Mouse (Mus musculus) heart, embryonic 13.5 days (tissue): ENCODE measurements around the gene Flnb. TPM values are rescaled to one million over a fixed set of nuclear protein-coding genes. Genes with fewer than 3 reads are reported as not detected.

Source experiments
- ATAC-seq: fragments of 200-750 bp; cut with Nextera tagmentation; 2 replicates; pipeline ENCODE4 v1.8.0; 2017; ENCODE audit warnings: moderate TSS enrichment; ENCODE audit not compliant: insufficient number of reproducible peaks, low FRiP score, low TSS enrichment; ENCODE audit errors: extremely low read depth
- H3K27ac ChIP-seq: fragments of 300-500 bp; sonication (generic); replicated peaks from 2 replicates; pipeline ENCODE4 v1.5.1; 2015; ENCODE audit warnings: moderate library complexity, mild to moderate bottlenecking, inconsistent platforms
- H3K27me3 ChIP-seq: fragments of 300-500 bp; sonication (generic); replicated peaks from 2 replicates; pipeline ENCODE4 v1.6.1; 2015; ENCODE audit warnings: mild to moderate bottlenecking, inconsistent platforms
- H3K36me3 ChIP-seq: fragments of 300-500 bp; sonication (generic); 2 replicates; pipeline ENCODE4 v1.6.1; 2015; ENCODE audit warnings: mild to moderate bottlenecking, inconsistent platforms
- H3K4me1 ChIP-seq: fragments of 300-500 bp; sonication (generic); 2 replicates; pipeline ENCODE4 v1.6.1; 2015; ENCODE audit warnings: inconsistent platforms
- H3K4me2 ChIP-seq: fragments of 300-500 bp; sonication (generic); 2 replicates; pipeline ENCODE4 v1.6.1; 2015; ENCODE audit warnings: inconsistent platforms, mild to moderate bottlenecking, moderate library complexity
- H3K4me3 ChIP-seq: fragments of 300-500 bp; sonication (generic); 2 replicates; pipeline ENCODE4 v1.5.1; 2015; ENCODE audit warnings: moderate library complexity, mild to moderate bottlenecking, inconsistent platforms
- H3K9ac ChIP-seq: fragments of 300-500 bp; sonication (generic); 2 replicates; pipeline ENCODE4 v1.6.1; 2015; ENCODE audit warnings: inconsistent platforms, mild to moderate bottlenecking, moderate library complexity
- H3K9me3 ChIP-seq: fragments of 300-500 bp; sonication (generic); 2 replicates; pipeline ENCODE4 v1.6.1; 2016; ENCODE audit warnings: inconsistent platforms
- WGBS: fragments of 180-500 bp; shearing (Covaris S2); methylation state at CpG from one replicate; pipeline ENCODE4 v1.1.7; 2015; ENCODE audit warnings: mixed read lengths; 5-methylcytosine and 5-hydroxymethylcytosine counted together
- polyA plus RNA-seq: library from polyadenylated mRNA; unstranded; fragments of >200 nt; fragmentation: Nextera tagmentation; extraction: Ambion mirVana; gene quantifications from 2 replicates; pipeline ENCODE4 v1.2.1, GENCODE M21; 2015

Flnb gene
- polyA plus RNA-seq, 1 experiment from 2014 or later, result 8.5 TPM

DNA sequence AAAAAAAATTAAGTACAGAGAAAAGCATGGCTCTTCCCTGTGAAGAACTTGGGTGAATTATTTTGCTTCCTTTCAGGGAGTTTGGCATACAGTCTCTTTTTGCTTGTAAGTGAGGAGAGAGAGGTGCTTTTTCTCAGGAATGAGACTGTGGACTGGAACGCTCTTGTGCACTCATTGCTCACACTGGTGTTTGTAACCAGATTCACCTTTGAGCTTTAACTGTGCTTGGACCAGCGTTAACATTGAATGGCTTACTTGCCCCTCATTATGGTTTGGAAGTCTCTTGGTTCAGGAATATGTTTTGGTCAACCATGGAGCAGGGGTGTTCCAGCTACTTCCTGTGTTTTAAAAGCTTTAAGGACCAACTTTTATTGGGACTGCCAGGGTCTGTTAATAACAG lies 11.4 kb downstream of the Flnb start:
- ATAC-seq, result no peak
- no peak overlapping the region for H3K9ac ChIP-seq

DNA sequence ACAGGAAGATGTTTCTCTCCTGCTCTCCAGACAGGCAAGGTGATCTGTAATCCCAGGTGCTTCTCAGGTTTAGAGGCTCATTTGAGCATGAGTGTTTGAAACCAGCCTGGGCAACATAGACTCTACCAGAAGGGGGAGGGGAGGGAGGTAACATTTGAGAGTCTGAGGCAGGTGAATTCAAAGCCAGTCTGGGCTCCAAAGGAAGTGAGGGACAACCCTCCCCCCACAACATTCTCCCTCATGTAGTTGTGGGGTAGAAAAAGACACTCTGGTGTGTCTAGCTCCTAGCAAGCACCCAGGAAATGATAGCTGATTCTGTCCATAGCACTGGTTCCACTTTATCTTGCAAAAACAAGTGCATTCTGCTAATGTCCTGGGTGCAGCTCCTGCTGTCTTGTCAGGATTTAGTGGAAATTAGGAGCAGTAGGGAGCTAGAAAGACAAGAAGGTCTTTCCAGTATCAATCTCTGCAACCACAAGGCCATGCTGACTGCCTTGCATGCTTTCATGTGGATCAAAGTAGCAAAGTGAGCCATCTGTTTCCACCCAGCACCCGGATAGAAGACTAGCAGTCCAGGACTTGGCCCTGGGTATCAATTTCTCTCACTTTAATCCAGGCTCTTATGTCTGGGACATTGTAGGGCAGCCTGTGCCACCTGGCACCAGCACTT lies 14.1 kb downstream of the Flnb start:
- no peaks in the 10 kb centered on the region for H3K27me3 ChIP-seq
- no peaks in the 10 kb centered on the region for H3K36me3 ChIP-seq
- no peak overlapping the region for H3K4me3 ChIP-seq
- no peak overlapping the region for H3K9ac ChIP-seq
- H3K4me2 ChIP-seq, result no peak overlapping the region
- H3K9me3 ChIP-seq, result no peaks in the 10 kb centered on the region
- no peak overlapping the region for H3K27ac ChIP-seq
- no peak for ATAC-seq
- H3K4me1 ChIP-seq, result peaks cover 22% of the 10 kb centered on the region
- 42% methylated on average over 1 of the region's 1 CpGs for WGBS

More for the DNA sequence above, 11.4 kb downstream of the Flnb start:
- Histone ChIP-seq H3K36me3 (no peaks in the 10 kb centered on the region), H3K4me2 (no peak overlapping the region), H3K27ac (no peak overlapping the region), H3K4me3 (no peak overlapping the region), H3K27me3 (no peaks in the 10 kb centered on the region), H3K9me3 (no peaks in the 10 kb centered on the region), H3K4me1 (peaks cover 49% of the 10 kb centered on the region)
- 90% methylated on average over 2 of the region's 2 CpGs for WGBS

DNA sequence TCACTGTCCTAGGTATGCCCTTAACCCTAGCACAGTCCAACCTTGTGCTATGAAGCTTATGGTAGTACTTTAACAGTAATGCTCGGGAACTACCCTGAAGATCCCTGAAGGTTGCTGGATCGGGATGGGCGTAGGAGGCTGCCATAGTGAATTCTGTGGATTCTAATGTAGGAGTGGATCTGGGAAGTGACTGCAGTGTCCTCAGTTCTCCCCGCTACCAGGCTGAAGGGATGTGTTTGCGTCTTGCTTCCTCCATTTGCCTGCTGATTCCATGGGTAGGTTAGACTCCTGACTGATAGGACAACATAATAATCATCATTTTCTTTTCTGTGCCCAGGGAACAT lies 14.7 kb downstream of the Flnb start:
- Histone ChIP-seq H3K27me3 (no peaks in the 10 kb centered on the region), H3K27ac (no peak overlapping the region), H3K4me1 (peaks cover 17% of the 10 kb centered on the region), H3K4me3 (no peak overlapping the region), H3K4me2 (no peak overlapping the region), H3K36me3 (no peaks in the 10 kb centered on the region), H3K9me3 (no peaks in the 10 kb centered on the region), H3K9ac (no peak overlapping the region)
- no peak for ATAC-seq
- 86% methylated on average over 5 of the region's 5 CpGs for WGBS

DNA sequence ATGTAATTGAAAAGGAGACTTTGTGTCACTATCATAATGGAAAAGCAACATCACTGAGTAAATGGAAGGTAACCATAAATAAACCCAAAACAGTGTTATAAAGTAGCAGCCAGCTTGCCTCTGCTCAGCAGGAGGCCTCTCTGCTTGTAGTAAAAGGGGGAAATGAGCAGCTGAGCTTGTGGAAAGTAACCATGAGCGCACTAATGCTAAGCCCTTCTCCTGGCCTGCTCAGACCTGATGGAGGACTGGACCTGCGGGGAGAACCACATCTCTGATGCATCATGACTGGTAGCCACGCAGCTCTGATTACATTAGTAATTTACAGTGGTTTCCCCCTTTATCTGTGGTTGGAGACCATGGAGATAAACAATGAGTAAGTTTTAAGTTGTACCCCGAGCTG lies 15.7 kb downstream of the Flnb start:
- H3K36me3 ChIP-seq, result no peaks in the 10 kb centered on the region
- no peak overlapping the region for H3K9ac ChIP-seq
- WGBS, result 66% methylated on average over 4 of the region's 4 CpGs
- no peak overlapping the region for H3K4me2 ChIP-seq
- no peaks in the 10 kb centered on the region for H3K27me3 ChIP-seq
- ATAC-seq, result no peak
- H3K27ac ChIP-seq, result no peak overlapping the region
- H3K4me1 ChIP-seq, result 0 out of 2 replicates have a peak, but pooled peaks cover 15% of the 10 kb centered on the region
- no peaks in the 10 kb centered on the region for H3K9me3 ChIP-seq
- no peak overlapping the region for H3K4me3 ChIP-seq

DNA sequence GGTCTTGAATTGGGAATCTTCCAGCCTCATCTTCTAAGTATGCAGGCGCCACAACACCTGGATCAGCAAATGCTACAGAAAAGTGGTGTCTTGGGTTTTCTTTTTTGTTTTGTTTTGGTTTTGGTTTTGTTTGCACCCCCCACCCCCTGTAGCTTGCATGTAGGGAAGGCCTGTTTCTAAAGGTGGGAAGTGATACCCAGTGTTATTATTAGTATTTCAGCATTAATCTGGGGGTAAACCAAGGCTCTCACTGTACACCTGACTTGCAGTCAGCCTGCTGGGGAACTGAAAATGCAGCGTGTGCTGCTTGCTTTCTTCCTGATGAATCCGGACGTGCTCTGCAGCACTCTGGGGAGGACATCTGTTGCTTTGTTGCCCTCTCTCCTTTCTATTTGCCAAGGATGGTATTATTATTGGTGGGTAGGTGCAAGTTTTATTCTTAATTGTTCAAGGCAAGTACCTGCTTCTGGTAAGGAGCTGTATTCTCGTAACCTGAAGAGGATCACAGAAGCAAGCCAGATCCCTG lies 20.9 kb downstream of the Flnb start:
- H3K27ac ChIP-seq, result no peak overlapping the region
- no peak overlapping the region for H3K4me2 ChIP-seq
- H3K9me3 ChIP-seq, result no peaks in the 10 kb centered on the region
- no peaks in the 10 kb centered on the region for H3K27me3 ChIP-seq
- no peak overlapping the region for H3K9ac ChIP-seq
- ATAC-seq, result no peak
- H3K4me1 ChIP-seq, result peaks cover 29% of the 10 kb centered on the region
- H3K36me3 ChIP-seq, result no peaks in the 10 kb centered on the region
- 78% methylated on average over 5 of the region's 5 CpGs for WGBS
- H3K4me3 ChIP-seq, result no peak overlapping the region

DNA sequence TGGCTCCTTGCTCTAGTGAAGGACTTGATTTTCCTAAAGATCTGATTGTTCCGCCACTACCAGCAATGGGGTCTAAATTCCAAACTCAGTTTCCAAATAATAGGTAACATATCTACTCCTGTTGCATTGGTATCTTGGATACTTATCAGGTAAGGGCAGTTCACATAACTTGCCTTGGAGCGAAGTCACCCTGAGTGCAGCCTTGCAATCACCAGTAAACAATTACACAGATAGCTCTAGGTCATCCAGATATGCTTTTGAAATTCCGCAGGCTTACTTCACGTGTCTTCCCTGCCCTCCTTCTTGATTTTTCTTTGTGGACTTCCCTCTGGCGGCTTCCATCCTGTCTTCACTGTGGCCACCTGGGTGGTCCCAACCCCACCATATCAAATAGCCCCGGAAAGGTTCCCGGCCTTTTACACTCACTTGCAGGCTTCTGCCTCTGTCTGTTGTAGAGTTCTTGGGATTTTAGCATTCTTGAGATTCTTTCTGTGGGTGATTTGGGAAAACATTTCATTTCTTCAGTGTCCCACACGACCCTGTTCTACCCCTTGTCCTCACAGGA lies 22.3 kb downstream of the Flnb start:
- Histone ChIP-seq H3K9ac (no peak overlapping the region), H3K27ac (no peak overlapping the region), H3K4me2 (no peak overlapping the region), H3K9me3 (no peaks in the 10 kb centered on the region), H3K4me1 (peaks cover 29% of the 10 kb centered on the region), H3K27me3 (no peaks in the 10 kb centered on the region), H3K4me3 (no peak overlapping the region), H3K36me3 (no peaks in the 10 kb centered on the region)
- 44% methylated on average over 8 of the region's 8 CpGs for WGBS
- no peak for ATAC-seq

DNA sequence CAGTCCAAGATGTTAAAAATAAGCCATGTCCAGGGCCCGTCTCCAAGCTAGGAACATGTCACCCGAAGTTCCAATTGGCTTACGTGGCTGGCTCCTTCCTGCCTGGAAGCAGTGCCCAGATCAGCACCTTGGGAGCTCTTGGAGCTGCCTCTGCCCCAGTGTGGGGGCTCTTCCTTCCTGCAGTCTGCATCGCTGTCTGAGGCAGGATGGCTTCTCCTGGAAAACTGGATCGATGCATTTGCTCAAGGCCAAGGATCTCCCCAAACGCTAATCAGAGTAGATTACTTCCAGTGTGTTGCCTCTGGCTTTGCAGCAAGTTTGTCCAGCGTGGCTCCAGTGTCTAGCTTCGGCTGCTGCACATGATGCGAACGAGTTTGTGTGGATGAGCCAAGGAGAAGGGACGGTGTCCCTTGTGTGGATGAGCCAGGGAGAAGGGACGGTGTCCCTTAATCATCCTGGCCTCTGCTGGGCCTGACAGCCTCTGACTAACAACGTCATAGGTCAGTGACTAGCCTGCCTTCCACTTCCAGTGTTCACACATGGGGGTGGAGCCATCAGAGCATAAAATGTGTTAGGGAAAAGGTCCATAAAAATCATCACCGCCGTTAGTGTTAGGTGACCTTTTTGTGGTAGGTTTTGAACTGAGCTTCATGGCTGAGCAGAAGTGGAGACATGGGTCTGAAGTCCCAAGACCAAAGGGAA lies 25.0 kb downstream of the Flnb start:
- no peaks in the 10 kb centered on the region for H3K27me3 ChIP-seq
- 58% methylated on average over 15 of the region's 15 CpGs for WGBS
- H3K4me3 ChIP-seq, result no peak overlapping the region
- H3K4me1 ChIP-seq, result peaks cover 43% of the 10 kb centered on the region
- ATAC-seq, result no peak
- H3K4me2 ChIP-seq, result no peak overlapping the region
- no peaks in the 10 kb centered on the region for H3K36me3 ChIP-seq
- H3K9me3 ChIP-seq, result no peaks in the 10 kb centered on the region
- H3K9ac ChIP-seq, result no peak overlapping the region
- H3K27ac ChIP-seq, result 0 out of 2 replicates have a peak overlapping the region, but pooled peaks have one; percentile 3

DNA sequence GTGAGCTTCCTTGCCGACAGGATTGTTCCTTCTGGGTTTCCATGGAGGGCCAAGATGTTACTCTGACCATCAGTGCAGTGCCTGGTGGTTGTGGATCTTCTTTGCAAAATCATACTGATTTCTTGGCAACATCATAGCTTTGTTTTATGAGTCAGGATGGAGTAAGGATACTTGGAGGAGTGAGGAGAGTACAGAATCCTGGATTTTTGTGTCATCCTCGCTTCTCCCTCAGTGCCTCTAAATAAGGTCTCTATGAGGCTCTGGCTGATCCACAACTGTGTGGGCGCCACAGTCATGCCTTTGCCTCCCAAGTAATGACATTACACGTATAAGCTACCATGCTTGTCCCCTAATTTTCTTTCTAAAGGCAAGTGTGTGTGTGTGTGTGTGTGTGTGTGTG lies 28.9 kb downstream of the Flnb start:
- no peak for ATAC-seq
- Histone ChIP-seq H3K36me3 (no peaks in the 10 kb centered on the region), H3K9me3 (no peaks in the 10 kb centered on the region), H3K4me3 (no peak overlapping the region), H3K4me2 (no peak overlapping the region), H3K27ac (no peak overlapping the region; the same call in 1 of the 2 replicates), H3K27me3 (no peaks in the 10 kb centered on the region), H3K4me1 (peaks cover 65% of the 10 kb centered on the region), H3K9ac (no peak overlapping the region)
- 62% methylated on average over 4 of the region's 4 CpGs for WGBS

DNA sequence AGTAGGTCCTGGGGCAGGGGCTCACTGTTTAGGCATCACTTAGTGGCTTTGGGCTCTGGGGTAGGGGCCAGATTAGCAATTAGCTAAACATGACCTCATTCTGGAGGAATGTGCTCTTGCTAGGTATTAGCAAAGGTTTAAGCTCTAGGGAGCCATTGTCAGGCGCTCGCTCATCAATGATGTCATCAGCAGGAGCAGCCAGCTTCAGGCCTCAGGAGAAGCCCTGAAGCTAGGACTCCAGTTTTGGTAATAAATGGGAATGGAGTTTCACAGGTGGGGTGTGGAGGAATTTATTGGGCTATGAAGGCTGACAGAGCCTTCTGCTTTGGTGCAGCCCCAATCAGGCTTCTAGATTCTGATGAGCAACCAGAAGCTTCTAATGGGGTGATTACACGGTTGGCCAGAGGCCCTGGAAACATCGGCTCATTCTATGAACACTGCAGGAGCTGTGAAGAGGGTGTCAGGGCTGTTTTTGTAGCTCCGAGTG lies 30.0 kb downstream of the Flnb start:
- H3K27ac ChIP-seq, result peak overlapping the region; percentile 59
- 26% methylated on average over 5 of the region's 5 CpGs for WGBS
- ATAC-seq, result peak; percentile 17; the same call in 1 of the 2 replicates
- H3K9me3 ChIP-seq, result no peaks in the 10 kb centered on the region
- H3K9ac ChIP-seq, result no peak overlapping the region
- H3K4me3 ChIP-seq, result no peak overlapping the region
- peak overlapping the region; percentile 26 for H3K4me2 ChIP-seq
- no peaks in the 10 kb centered on the region for H3K36me3 ChIP-seq
- H3K4me1 ChIP-seq, result peaks cover 69% of the 10 kb centered on the region
- no peaks in the 10 kb centered on the region for H3K27me3 ChIP-seq

DNA sequence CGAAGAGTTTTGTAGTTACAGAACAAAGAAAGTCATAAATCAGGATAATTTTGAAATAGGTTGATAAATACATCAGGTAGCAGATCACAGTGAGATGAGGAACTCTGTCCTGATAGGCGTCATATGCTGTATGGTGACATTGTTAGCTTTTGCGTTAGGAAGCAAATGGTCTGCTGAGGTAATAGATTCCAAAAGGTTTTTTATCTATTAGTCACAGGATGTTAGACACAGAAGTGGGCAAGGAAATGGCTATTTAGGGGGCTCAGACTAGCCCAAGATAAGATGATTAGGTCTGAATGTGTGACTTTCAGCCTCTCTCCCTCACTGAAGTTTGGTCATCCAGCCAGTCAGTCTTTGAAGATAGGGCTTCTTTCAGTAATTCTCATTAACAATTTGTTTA lies 33.2 kb downstream of the Flnb start:
- Histone ChIP-seq H3K27ac (peak overlapping the region; percentile 71), H3K4me1 (peaks cover 85% of the 10 kb centered on the region), H3K4me2 (peak overlapping the region; percentile 50; the same call in 1 of the 2 replicates), H3K9me3 (no peaks in the 10 kb centered on the region), H3K4me3 (no peak overlapping the region), H3K27me3 (no peaks in the 10 kb centered on the region), H3K9ac (no peak overlapping the region; the same call in 1 of the 2 replicates), H3K36me3 (no peaks in the 10 kb centered on the region)
- whole genome bisulfite sequencing, result 41% methylated on average over 3 of the region's 3 CpGs
- ATAC-seq, result no peak

DNA sequence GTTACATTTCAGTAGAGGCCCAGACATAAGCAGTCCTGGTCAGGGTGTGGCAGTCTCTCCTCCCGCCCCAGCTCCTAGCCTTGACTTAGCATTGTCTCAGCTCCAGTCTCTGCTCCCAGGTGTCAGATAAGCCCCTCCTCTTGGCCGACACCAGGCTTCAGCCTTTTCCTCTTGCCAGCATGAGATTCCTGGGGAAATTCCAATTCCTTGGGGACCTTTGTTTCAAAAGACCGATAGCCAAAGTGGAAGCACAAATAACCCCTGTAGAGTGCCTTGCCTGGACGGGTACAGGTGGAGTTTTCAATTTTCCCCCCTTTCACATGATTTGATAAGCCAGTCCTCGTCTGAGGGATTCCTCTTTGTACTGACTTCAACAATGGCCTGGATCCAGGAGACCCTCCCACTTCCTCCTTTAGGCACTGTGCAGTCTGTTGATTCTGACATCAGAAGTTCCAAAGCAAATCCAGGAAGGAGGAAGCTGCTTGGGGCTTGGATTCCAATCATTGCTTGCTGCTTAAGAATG lies 33.8 kb downstream of the Flnb start:
- peak overlapping the region; percentile 56 for H3K9ac ChIP-seq
- no peaks in the 10 kb centered on the region for H3K36me3 ChIP-seq
- H3K9me3 ChIP-seq, result no peaks in the 10 kb centered on the region
- ATAC-seq, result no peak
- peaks cover 83% of the 10 kb centered on the region for H3K4me1 ChIP-seq
- peak overlapping the region; percentile 71 for H3K27ac ChIP-seq
- 0 out of 2 replicates have a peak overlapping the region, but pooled peaks have one; percentile 1 for H3K4me3 ChIP-seq
- 7% methylated on average over 5 of the region's 5 CpGs for WGBS
- peak overlapping the region; percentile 50 for H3K4me2 ChIP-seq
- no peaks in the 10 kb centered on the region for H3K27me3 ChIP-seq
